Mouse (Mus musculus): Measurements from ENCODE around the gene Ccdc88c. TPM values are rescaled to one million over a fixed set of nuclear protein-coding genes. Genes with fewer than 3 reads are reported as not detected.

Gene Ccdc88c
- polyA plus RNA-seq, 1 experiment from 2014 or later = 16.7 TPM

DNA sequence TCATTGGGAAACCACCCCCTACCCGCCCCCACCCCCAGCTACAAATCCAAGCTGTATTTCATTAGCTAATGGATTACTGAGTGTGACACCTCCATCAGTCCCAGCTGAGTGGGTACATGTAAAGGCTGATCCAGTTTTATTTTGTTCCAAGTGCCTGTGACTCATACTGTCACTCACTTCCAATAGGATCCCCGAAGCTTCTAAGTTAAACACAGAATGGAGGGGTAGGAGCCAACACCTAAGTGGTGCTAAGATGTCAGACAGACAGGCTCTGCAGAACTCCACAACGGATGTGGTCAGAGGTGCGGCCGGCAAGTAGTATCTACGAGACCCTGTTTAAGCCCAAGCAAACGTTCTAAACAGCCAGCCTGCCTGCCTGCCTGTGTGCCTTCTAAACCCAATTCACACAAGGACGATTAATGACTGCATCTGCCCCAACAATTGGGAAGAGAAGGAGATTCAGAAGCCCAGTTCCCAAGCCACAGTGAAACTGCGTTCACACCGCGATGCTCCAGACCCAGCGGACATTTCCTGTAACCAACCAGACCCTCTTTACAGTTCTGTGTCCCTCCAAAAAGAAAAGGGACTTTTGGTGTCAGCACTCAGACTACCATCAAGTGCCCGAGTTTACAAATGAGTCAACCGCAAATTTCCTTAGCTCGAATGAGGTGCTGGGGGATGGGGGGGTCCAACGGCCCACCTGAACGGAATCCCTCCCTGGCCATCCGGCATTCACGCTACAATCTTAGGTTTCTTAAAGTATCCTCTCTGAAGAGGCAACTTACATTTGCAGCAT lies 1.2 kb downstream of the Ccdc88c start:
- Histone ChIP-seq H3K9me3 (ENCODE audit: control insufficient read depth, low read length) (no peaks in the 10 kb centered on the region), H3K4me2 (ENCODE audit: low read length) (peak overlapping the region; percentile 69), H3K9ac (replicated peaks; ENCODE audit: low read length) (peak overlapping the region; percentile 83), H3K4me1 (ENCODE audit: control insufficient read depth, insufficient read depth, low read length) (peaks cover 38% of the 10 kb centered on the region), H3K4me3 (replicated peaks; ENCODE audit: low read depth, low read length) (peak overlapping the region; percentile 78), H3K27ac (replicated peaks; ENCODE audit: low read depth, low read length) (no peak overlapping the region), H3K27me3 (ENCODE audit: control insufficient read depth, insufficient read depth, low read length) (no peaks in the 10 kb centered on the region), H3K36me3 (ENCODE audit: control insufficient read depth, insufficient read depth, low read length) (no peaks in the 10 kb centered on the region)
- 1% methylated on average over 19 of the region's 19 CpGs for WGBS
- ATAC-seq (ENCODE audit: low FRiP score, low TSS enrichment) (no peak), DNase-seq (peak; percentile 47)

DNA sequence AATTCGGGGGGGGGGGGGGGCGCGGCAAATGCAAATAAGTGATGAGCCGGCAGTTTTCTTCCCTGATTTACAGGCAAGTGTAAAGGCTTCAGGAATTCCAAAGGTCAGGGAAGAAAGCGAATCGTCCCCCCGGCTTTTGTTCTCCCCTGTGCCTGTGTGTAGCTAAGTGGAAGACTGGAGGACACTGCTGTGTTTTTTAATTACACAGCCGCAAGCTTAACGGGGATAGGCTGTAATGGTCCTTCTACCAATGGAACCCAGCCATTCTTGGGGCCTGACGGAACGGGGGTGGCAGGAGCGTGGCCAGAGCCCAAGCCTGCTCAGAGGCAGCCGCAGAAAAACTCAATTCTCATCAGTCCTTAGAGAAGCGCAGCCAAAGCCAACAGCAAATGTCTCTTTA lies 1.9 kb downstream of the Ccdc88c start:
- no peak for ATAC-seq (ENCODE audit: low FRiP score, low TSS enrichment)
- no peaks in the 10 kb centered on the region for H3K27me3 ChIP-seq (ENCODE audit: control insufficient read depth, insufficient read depth, low read length)
- peaks cover 2% of the 10 kb centered on the region; the same call in 1 of the 2 replicates for H3K36me3 ChIP-seq (ENCODE audit: control insufficient read depth, insufficient read depth, low read length)
- 0 out of 2 replicates have a peak overlapping the region, but pooled peaks have one; percentile 9 for H3K27ac ChIP-seq (replicated peaks; ENCODE audit: low read depth, low read length)
- peak; percentile 59 for DNase-seq
- H3K4me2 ChIP-seq (ENCODE audit: low read length) = peak overlapping the region; percentile 69
- H3K4me1 ChIP-seq (ENCODE audit: control insufficient read depth, insufficient read depth, low read length) = peaks cover 38% of the 10 kb centered on the region
- peak overlapping the region; percentile 45; the same call in 1 of the 2 replicates for H3K9ac ChIP-seq (replicated peaks; ENCODE audit: low read length)
- 2% methylated on average over 14 of the region's 14 CpGs for WGBS
- H3K9me3 ChIP-seq (ENCODE audit: control insufficient read depth, low read length) = no peaks in the 10 kb centered on the region
- H3K4me3 ChIP-seq (replicated peaks; ENCODE audit: low read depth, low read length) = peak overlapping the region; percentile 78

DNA sequence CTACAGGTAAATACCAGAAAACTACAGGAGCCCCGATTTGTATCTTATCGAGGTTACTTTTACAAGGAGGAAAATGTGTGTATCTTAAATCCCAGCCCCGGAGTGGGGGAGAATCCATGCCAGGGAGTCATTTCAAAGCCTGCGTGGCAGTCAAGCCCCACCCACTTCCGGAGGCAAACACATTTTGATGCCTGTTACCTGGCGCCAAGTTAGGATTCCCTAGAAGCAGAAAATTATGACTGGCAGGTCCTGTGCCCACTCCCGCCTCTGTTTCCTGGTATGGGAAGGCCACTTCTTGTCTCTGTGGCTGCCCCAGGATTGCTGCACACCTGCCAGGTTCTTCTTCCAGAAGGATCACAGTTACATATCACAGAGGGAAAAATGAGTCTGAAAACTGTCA lies 2.3 kb downstream of the Ccdc88c start:
- DNase-seq = peak; percentile 26
- H3K4me1 ChIP-seq (ENCODE audit: control insufficient read depth, insufficient read depth, low read length) = peaks cover 38% of the 10 kb centered on the region

DNA sequence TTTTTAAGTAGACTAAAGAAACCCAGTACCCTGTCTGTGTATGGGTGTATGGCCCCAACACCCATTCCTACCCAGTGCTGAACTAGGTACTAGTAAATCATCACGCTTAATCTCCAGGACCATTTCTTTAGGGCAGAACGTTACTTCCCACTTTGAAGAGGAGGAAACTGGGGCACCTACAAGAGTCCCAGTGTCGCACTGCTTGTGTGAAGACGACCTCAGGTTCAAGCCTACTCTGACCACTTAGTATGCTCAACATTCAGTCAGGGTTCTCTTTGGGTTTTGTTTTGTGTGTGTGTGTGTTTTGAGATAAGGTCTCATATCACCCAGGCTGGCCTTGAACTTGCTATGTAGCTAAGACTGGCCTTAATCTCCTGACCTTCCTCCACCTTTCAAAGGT lies 2.8 kb downstream of the Ccdc88c start:
- H3K27ac ChIP-seq (replicated peaks; ENCODE audit: low read depth, low read length) = no peak overlapping the region
- DNase-seq (no peak), ATAC-seq (ENCODE audit: low FRiP score, low TSS enrichment) (no peak)
- H3K4me3 ChIP-seq (replicated peaks; ENCODE audit: low read depth, low read length) = peak overlapping the region; percentile 78
- no peaks in the 10 kb centered on the region for H3K27me3 ChIP-seq (ENCODE audit: control insufficient read depth, insufficient read depth, low read length)
- H3K9ac ChIP-seq (replicated peaks; ENCODE audit: low read length) = no peak overlapping the region
- peaks cover 11% of the 10 kb centered on the region for H3K36me3 ChIP-seq (ENCODE audit: control insufficient read depth, insufficient read depth, low read length)
- peak overlapping the region; percentile 69 for H3K4me2 ChIP-seq (ENCODE audit: low read length)
- H3K4me1 ChIP-seq (ENCODE audit: control insufficient read depth, insufficient read depth, low read length) = peaks cover 38% of the 10 kb centered on the region
- no peaks in the 10 kb centered on the region for H3K9me3 ChIP-seq (ENCODE audit: control insufficient read depth, low read length)
- 84% methylated on average over 4 of the region's 4 CpGs for WGBS

More for the DNA sequence above, 2.3 kb downstream of the Ccdc88c start:
- peaks cover 6% of the 10 kb centered on the region for H3K36me3 ChIP-seq (ENCODE audit: control insufficient read depth, insufficient read depth, low read length)
- ATAC-seq (ENCODE audit: low FRiP score, low TSS enrichment) = no peak
- 41% methylated on average over 7 of the region's 7 CpGs for WGBS
- 0 out of 2 replicates have a peak overlapping the region, but pooled peaks have one; percentile 9 for H3K27ac ChIP-seq (replicated peaks; ENCODE audit: low read depth, low read length)
- H3K4me2 ChIP-seq (ENCODE audit: low read length) = peak overlapping the region; percentile 69
- peak overlapping the region; percentile 78 for H3K4me3 ChIP-seq (replicated peaks; ENCODE audit: low read depth, low read length)
- no peaks in the 10 kb centered on the region for H3K27me3 ChIP-seq (ENCODE audit: control insufficient read depth, insufficient read depth, low read length)
- peak overlapping the region; percentile 45; the same call in 1 of the 2 replicates for H3K9ac ChIP-seq (replicated peaks; ENCODE audit: low read length)
- no peaks in the 10 kb centered on the region for H3K9me3 ChIP-seq (ENCODE audit: control insufficient read depth, low read length)

DNA sequence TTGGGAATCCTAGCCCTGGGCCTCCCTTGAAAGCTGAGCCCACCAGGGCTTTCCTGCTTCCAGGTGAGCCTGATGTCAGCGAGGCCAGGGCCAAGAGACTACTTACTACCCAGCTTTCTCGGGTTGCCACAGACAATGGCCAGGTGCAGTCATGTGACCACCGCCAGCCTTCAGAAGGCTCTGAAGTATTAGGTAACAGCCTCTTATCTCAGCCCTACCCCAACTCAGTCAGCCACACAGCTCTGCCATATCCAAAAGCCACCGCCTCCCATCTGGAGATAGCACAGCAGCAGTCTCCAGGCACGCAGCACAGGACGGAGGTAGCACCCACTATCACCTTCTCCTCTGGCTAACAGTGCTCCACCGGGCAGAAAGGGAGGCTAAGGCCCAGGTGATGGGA lies 3.5 kb downstream of the Ccdc88c start:
- H3K4me1 ChIP-seq (ENCODE audit: control insufficient read depth, insufficient read depth, low read length) = peaks cover 38% of the 10 kb centered on the region
- ATAC-seq (ENCODE audit: low FRiP score, low TSS enrichment) (no peak), DNase-seq (no peak)
- peak overlapping the region; percentile 69 for H3K4me2 ChIP-seq (ENCODE audit: low read length)
- WGBS = 76% methylated on average over 7 of the region's 7 CpGs
- H3K27ac ChIP-seq (replicated peaks; ENCODE audit: low read depth, low read length) = no peak overlapping the region
- H3K36me3 ChIP-seq (ENCODE audit: control insufficient read depth, insufficient read depth, low read length) = peaks cover 11% of the 10 kb centered on the region
- no peak overlapping the region for H3K9ac ChIP-seq (replicated peaks; ENCODE audit: low read length)
- H3K27me3 ChIP-seq (ENCODE audit: control insufficient read depth, insufficient read depth, low read length) = no peaks in the 10 kb centered on the region
- H3K9me3 ChIP-seq (ENCODE audit: control insufficient read depth, low read length) = no peaks in the 10 kb centered on the region
- no peak overlapping the region for H3K4me3 ChIP-seq (replicated peaks; ENCODE audit: low read depth, low read length)

DNA sequence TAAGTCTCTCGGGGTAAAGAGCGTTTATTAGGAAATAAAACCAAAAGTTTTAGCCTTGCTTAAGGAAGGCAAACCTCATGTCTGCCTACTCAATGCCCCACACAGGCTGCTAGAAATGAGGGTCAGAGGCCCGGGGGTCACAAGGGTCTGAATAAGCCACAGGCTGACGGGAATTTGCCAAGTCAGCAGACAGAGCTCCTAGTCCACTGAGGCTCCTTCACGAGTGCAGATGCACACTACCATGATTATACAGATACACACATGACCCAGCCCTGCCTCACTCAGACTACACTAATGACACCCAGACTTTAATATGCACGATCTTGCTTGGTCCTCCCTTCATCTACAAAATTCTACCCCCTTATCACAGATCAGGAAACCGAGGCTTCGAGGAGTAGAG lies 4.0 kb downstream of the Ccdc88c start:
- no peaks in the 10 kb centered on the region for H3K9me3 ChIP-seq (ENCODE audit: control insufficient read depth, low read length)
- H3K4me3 ChIP-seq (replicated peaks; ENCODE audit: low read depth, low read length) = no peak overlapping the region
- H3K36me3 ChIP-seq (ENCODE audit: control insufficient read depth, insufficient read depth, low read length) = peaks cover 11% of the 10 kb centered on the region
- H3K27me3 ChIP-seq (ENCODE audit: control insufficient read depth, insufficient read depth, low read length) = no peaks in the 10 kb centered on the region
- H3K4me1 ChIP-seq (ENCODE audit: control insufficient read depth, insufficient read depth, low read length) = peaks cover 38% of the 10 kb centered on the region
- 68% methylated on average over 8 of the region's 8 CpGs for WGBS
- peak overlapping the region; percentile 69 for H3K4me2 ChIP-seq (ENCODE audit: low read length)
- H3K27ac ChIP-seq (replicated peaks; ENCODE audit: low read depth, low read length) = no peak overlapping the region
- DNase-seq = no peak
- no peak for ATAC-seq (ENCODE audit: low FRiP score, low TSS enrichment)
- H3K9ac ChIP-seq (replicated peaks; ENCODE audit: low read length) = 0 out of 2 replicates have a peak overlapping the region, but pooled peaks have one; percentile 23

DNA sequence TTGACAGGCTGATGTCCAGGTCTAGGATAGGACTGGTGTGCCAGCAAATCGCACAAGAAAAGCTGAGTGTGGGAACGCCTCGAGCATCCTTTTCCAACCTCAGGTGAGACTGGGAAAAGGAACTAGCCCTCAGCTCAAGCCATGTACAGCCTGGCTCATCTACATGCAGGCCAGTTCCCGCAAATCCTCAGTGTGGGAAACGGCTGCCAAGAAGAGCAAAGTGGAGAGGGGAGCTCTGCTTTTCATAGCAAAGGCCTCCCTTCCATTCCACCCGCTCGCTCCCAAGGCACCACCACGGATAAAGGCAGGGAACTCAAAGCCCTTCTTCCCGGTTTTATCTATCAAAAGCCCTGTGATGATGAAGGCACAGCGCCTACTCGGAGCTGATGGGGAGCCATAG lies 5.7 kb downstream of the Ccdc88c start:
- H3K27ac ChIP-seq (replicated peaks; ENCODE audit: low read depth, low read length) = peak overlapping the region; percentile 50; the same call in 1 of the 2 replicates
- H3K27me3 ChIP-seq (ENCODE audit: control insufficient read depth, insufficient read depth, low read length) = no peaks in the 10 kb centered on the region
- DNase-seq = peak; percentile 58
- peak overlapping the region; percentile 13; the same call in 1 of the 2 replicates for H3K4me2 ChIP-seq (ENCODE audit: low read length)
- ATAC-seq (ENCODE audit: low FRiP score, low TSS enrichment) = no peak
- no peaks in the 10 kb centered on the region for H3K9me3 ChIP-seq (ENCODE audit: control insufficient read depth, low read length)
- H3K36me3 ChIP-seq (ENCODE audit: control insufficient read depth, insufficient read depth, low read length) = peaks cover 11% of the 10 kb centered on the region
- 62% methylated on average over 11 of the region's 11 CpGs for WGBS
- no peak overlapping the region for H3K9ac ChIP-seq (replicated peaks; ENCODE audit: low read length)
- H3K4me1 ChIP-seq (ENCODE audit: control insufficient read depth, insufficient read depth, low read length) = peaks cover 53% of the 10 kb centered on the region
- H3K4me3 ChIP-seq (replicated peaks; ENCODE audit: low read depth, low read length) = no peak overlapping the region

DNA sequence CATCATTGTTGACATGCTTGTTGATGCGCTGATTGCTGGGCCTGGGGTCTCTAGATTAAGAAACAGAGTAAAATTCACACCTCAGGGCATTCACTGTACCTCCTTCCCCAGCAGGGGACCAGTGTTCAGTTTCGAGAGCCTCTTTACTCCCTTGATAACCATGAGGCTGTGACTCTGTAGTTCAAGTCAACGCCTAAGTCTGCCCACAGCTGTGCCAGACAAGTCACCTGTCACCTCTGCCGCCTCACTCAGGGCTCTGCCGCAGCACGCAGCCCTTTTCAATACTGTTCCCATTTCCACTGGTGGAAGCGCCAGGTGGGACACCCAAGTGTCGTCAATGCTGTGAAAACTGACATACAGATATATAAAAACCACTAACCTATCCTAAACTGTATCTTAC lies 6.5 kb downstream of the Ccdc88c start:
- H3K36me3 ChIP-seq (ENCODE audit: control insufficient read depth, insufficient read depth, low read length) = peaks cover 11% of the 10 kb centered on the region
- DNase-seq (no peak), ATAC-seq (ENCODE audit: low FRiP score, low TSS enrichment) (no peak)
- H3K9ac ChIP-seq (replicated peaks; ENCODE audit: low read length) = no peak overlapping the region
- H3K27me3 ChIP-seq (ENCODE audit: control insufficient read depth, insufficient read depth, low read length) = no peaks in the 10 kb centered on the region
- H3K4me2 ChIP-seq (ENCODE audit: low read length) = no peak overlapping the region
- H3K9me3 ChIP-seq (ENCODE audit: control insufficient read depth, low read length) = no peaks in the 10 kb centered on the region
- peaks cover 58% of the 10 kb centered on the region for H3K4me1 ChIP-seq (ENCODE audit: control insufficient read depth, insufficient read depth, low read length)
- 91% methylated on average over 8 of the region's 8 CpGs for WGBS
- H3K27ac ChIP-seq (replicated peaks; ENCODE audit: low read depth, low read length) = no peak overlapping the region
- no peak overlapping the region for H3K4me3 ChIP-seq (replicated peaks; ENCODE audit: low read depth, low read length)

Data from midbrain, embryonic 14.5 days (tissue).